Mouse (Mus musculus): Measurements from ENCODE around the gene Selenow. TPM values are rescaled to one million over a fixed set of nuclear protein-coding genes. Genes with fewer than 3 reads are reported as not detected.

Selenow gene
- total RNA-seq, 2 experiments from 2014 or later: 76.3 to 304 TPM

DNA sequence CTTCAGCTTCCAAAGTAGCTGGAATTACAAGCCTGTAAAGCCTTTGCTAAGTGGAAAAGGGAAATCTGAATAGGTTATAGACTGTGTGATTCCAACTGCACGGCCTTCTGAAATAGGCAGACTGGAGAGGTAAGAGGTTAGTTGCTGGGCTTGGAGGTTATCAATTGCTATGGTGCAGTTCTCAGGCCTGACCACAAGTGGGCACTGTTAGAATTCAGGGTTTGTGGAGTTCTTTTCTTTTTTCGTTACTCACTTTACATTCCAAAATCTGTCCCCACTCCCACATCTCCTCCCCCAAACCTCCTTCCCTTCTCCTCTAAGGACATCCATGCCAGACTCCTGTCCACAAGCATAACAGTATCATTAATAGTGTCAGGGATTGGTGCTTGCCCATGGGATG lies 8.0 kb downstream of the Selenow start:
- peak; percentile 73 for ATAC-seq (replicated peaks; ENCODE audit: low FRiP score, low TSS enrichment, poor library complexity, severe bottlenecking)

DNA sequence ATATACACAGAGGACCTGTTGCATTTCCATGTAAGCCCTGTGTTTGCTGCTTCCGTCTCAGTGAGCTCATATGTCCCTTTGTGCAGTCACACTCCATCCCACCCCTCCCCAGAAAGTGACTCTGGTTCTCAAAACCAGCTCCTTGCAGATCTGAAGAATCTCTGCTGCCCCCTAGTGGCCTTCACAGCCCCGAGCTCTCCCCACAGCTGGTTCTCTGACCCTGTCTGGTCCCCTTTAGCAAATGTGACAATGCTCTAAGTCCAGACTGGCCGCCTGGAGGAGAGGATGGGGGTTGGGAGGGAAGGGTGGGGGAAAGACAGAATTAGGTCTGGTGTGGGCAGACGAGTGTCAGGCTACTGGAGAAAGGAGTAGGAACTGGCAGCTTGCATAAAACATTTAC lies 10.0 kb downstream of the Selenow start:
- ATAC-seq (replicated peaks; ENCODE audit: low FRiP score, low TSS enrichment, poor library complexity, severe bottlenecking): peak; percentile 82

DNA sequence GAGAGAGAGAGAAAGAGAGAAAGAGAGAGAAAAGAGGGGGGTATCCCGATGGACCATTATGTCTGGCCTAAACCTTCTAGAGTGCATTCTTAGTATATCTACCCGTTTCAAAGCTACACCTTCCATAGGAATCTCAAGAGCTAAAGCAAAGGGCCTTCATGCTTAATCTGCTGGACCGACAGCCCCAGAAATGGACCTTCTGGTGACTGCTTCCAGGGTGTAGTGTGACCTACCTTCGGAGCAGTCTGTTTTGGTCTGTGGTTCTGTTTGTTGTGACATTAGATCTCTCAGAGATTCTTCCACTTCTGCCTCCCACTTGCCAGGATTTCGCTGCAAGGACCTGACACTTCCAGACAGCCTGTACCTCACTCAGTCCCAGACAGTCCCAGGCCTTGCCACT lies 11.7 kb downstream of the Selenow start:
- no peak for ATAC-seq (replicated peaks; ENCODE audit: low FRiP score, low TSS enrichment, poor library complexity, severe bottlenecking)

DNA sequence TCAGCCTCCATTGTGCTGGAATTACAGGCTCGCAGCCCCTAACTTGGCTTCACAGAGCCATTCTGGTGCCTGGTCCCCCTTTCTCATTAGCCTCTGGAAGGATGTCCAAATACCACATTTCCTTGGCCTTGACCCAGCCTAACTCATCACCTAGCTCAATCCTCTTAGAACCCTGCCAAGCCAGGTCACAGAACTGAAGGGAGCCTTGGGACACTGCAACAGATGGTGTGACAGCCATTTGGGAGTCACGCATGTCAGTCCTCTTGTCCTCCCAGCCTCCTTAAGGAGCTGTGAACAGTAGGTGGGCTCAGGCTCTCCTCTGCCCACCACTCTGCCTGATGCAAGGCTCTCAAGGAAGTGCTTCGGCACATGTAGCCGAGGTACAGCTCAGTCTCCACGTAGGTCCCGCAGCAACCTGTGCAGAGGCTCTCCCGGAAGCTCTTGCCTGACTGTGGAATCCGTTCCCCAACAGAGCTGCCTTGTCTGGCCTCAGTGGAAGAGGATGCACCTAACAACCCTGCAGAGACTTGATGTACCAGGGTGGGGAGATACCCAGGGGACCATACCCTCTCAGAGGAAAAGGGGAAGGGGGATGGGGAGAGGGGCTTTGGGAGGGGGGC lies 14.1 kb downstream of the Selenow start:
- ATAC-seq (replicated peaks; ENCODE audit: low FRiP score, low TSS enrichment, poor library complexity, severe bottlenecking): no peak

DNA sequence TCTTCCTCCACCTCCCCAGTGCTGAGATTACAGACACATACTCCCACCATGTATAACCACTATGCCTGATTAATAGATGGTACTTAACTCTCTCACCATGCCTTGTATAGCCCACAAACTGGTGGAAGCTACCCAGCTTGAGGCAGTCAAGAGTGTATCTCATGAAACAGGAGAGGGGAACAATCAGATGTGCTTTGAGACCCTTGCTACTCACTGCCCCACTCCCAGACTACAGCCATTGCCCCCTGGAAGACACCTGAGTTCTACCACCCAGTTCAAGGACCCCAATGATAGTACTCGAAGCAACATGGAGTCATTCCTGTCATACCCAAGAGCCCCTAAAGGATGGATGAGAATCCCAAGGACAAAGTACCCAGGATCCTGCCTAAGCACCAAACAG lies 15.6 kb downstream of the Selenow start:
- no peak for ATAC-seq (replicated peaks; ENCODE audit: low FRiP score, low TSS enrichment, poor library complexity, severe bottlenecking)

DNA sequence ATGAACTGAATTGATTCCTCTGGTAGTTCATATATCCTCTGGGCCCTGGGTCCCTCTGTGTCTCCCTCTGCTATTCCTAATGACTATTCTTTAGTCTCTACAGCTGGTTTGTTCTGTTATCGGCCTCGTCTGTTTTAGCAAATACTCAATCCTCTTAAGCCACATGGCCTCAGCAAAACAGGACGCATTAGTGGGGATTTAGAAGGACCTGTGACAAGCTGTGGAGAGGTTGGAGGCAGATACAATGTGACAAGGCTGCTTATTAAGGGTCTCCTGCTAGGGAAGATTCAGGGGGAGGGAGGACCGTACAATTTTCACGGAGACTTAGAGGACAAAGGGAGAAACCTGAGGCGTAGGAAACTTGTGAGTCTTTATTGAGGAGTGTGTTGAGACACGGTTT lies 16.3 kb downstream of the Selenow start:
- ATAC-seq (replicated peaks; ENCODE audit: low FRiP score, low TSS enrichment, poor library complexity, severe bottlenecking): no peak

DNA sequence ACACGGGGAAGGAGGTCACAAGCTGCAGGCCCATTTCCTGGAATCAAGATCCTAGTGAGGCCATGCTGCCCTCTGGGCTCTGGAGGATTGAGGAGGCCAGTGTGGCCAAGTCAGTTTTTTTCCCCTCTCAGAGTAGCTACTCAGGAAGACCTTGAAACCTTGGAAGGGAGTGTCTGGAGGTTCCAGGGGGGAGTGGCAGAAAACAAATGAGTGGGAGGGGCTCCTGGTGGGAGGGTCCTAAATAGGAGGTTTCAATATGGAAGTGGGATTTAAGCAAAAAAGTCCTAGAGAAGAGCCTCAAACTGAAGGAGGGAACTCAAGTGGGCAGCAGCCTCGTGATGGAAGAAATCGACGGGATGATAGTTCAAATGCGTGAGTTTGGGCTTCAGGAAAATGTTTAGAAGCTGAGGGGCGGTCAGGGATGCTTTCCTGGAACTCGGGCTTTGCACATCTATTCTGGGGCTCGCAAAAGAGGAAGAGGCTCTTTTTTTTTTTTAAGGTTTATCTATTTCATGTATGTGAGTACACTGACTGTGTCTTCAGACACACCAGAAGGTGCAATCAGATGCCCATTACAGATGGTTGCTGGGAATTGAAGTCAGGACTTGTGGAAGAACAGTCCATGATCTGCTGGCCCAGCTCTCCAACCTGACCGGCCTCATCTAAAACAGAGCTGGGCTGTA lies 20.7 kb downstream of the Selenow start:
- ATAC-seq (replicated peaks; ENCODE audit: low FRiP score, low TSS enrichment, poor library complexity, severe bottlenecking): no peak

DNA sequence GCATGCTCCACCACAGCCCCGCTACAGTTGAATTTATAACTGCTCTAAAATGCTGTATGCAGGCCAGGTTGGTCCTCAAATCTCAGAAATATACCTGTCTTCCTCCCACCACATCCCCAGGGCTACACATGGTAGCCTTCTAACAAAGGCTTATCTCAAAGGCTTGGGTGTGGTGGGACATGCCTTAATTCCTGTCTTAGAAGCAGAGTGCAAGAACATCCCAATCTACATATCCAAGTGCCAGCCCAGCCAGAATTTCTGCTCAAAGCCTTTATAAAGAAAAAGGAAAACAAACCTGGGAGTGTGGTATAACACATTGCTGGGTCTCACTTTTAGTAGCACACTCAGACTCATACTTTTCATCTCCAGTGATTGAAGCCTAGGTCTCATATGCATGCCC lies 28.0 kb downstream of the Selenow start:
- no peak for ATAC-seq (replicated peaks; ENCODE audit: low FRiP score, low TSS enrichment, poor library complexity, severe bottlenecking)

DNA sequence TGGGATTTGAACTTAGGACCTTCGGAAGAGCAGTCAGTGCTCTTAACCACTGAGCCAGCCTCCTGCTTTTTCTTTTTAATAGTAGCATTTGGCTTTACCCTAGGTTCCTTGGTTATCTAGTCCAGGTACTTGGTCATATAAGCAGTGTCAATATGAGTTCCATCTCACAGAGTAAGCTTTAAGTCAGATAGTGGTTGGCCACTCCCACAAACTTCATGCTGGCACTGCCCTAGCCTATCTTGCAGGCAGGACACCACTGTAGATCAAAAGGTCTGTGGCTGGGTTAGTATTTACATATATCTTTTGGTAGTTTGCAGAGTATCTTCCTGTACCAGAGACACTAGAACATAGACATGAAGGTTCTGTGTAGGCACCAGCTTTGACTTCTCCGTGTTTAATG lies 38.1 kb downstream of the Selenow start:
- ATAC-seq (replicated peaks; ENCODE audit: low FRiP score, low TSS enrichment, poor library complexity, severe bottlenecking): peak; percentile 95

DNA sequence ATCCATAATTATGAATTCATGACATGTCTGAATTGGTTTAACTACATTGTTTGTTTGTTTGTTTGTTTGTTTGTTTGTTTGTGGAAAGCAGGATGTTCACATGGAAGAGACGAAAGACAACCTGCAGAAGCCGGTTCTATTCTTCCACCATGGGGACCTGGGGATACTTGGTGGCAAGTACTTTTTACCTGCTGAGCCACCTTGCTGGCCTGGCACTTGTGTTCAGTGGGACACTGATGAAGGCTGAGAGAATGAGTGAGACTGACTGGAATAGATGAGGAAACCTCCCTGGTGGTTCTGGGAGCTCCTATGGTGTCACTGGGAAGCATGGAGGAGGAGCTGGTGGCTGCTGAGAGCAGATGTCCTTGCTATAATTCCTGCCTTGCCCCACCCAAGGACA lies 39.9 kb downstream of the Selenow start, which contains the start of gene Crxos:
Gene Crxos (plus strand): TSS at position 301 of the 400 bp plus-strand sequence.
- no peak for ATAC-seq (replicated peaks; ENCODE audit: low FRiP score, low TSS enrichment, poor library complexity, severe bottlenecking)

DNA sequence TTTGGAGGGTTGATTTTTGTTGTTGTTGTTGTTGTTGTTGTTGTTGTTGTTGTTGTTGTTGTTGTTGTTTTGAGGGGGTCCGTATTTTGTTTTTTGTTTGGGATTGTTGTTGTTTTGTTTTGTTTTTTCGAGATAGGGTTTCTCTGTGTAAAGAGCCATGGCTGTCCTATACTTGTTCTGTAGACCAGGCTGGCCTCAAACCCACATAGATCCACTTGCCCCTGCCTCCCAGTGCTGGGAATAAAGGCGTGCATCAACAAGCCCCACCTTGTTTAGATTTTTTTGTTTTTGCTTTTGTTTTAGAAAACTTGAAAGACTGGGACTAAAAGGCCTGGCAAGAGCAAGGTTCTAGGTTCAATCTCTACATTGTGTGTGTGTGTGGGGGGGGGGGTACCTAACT lies 40.4 kb downstream of the Selenow start:
- no peak for ATAC-seq (replicated peaks; ENCODE audit: low FRiP score, low TSS enrichment, poor library complexity, severe bottlenecking)

DNA sequence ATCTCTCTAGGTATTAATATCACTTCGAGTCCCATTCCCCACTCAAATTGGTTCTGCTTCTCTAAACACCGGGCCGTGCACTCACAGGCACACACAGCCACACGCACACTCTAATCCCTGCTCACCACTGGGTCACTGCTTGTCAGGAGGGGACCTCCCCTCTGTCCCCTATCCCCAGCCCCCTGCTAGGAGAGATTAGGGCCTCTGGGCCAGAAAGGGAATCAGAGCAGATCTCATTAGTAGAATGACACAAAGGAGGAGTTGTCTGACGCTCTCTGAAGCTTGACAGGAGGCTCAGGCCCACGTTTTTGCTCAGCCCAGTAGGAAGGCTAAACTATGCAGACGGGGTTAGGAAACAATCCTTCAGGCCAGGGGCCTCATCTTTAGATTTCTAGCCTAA lies 40.8 kb downstream of the Selenow start:
- ATAC-seq (replicated peaks; ENCODE audit: low FRiP score, low TSS enrichment, poor library complexity, severe bottlenecking): no peak

DNA sequence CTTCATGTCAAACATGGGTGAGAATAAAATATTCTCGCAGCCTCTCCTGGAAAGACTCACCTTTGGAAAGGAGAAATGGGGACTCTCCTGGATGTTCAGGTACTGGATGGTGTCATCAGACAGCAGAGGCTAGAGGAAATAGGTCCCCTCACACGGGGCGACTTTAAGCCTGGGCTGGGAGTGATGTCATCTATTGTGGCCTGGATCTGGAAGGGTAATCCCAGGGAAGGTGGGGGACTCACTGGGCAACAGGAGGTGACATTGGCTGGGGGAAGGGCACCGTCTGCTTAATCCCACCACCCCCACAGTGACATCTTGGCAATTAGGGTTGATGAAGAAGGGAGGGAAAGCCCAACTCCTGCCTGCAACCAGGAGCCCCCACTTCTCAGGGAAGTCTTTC lies 42.4 kb downstream of the Selenow start, which contains the start of gene Crx:
Gene Crx (minus strand): TSS at position 213 of the 400 bp plus-strand sequence.
- ATAC-seq (replicated peaks; ENCODE audit: low FRiP score, low TSS enrichment, poor library complexity, severe bottlenecking): no peak

Other genes with a start within 250 kb of the Selenow start
- gene Obox5, start 172.3 kb downstream of the Selenow start, total RNA-seq (2014; fragmentation: Nextera tagmentation): not detected in 2 replicates
- not detected in 2 replicates for gene Obox5, start 172.3 kb downstream of the Selenow start, total RNA-seq (2017)
- gene Obox6, start 82.7 kb downstream of the Selenow start, total RNA-seq (2014; fragmentation: Nextera tagmentation): not detected in 2 replicates
- not detected in 2 replicates for gene Obox6, start 82.7 kb downstream of the Selenow start, total RNA-seq (2017)
- gene Crx, start 42.4 kb downstream of the Selenow start, total RNA-seq (2014; fragmentation: Nextera tagmentation): not detected in 2 replicates
- gene Crx, start 42.4 kb downstream of the Selenow start, total RNA-seq (2017): not detected in 2 replicates
- gene Crxos, start 39.8 kb downstream of the Selenow start, total RNA-seq (2014; fragmentation: Nextera tagmentation): not detected in 2 replicates
- gene Crxos, start 39.8 kb downstream of the Selenow start, total RNA-seq (2017): not detected in 2 replicates
- 117 and 138 TPM in 2 replicates for gene Nop53, start 23.7 kb upstream of the Selenow start, total RNA-seq (2014; fragmentation: Nextera tagmentation)
- gene Nop53, start 23.7 kb upstream of the Selenow start, total RNA-seq (2017): 260 and 313 TPM in 2 replicates
- 2.7 and 3.3 TPM in 2 replicates for gene Ehd2, start 45.2 kb upstream of the Selenow start, total RNA-seq (2014; fragmentation: Nextera tagmentation)
- gene Ehd2, start 45.2 kb upstream of the Selenow start, total RNA-seq (2017): 1.4 and 1.5 TPM in 2 replicates
- 12.6 and 21.3 TPM in 2 replicates for gene Bicra, start 125.5 kb upstream of the Selenow start, total RNA-seq (2014; fragmentation: Nextera tagmentation)
- 0.15 and 1.8 TPM in 2 replicates for gene Bicra, start 125.5 kb upstream of the Selenow start, total RNA-seq (2017)
- gene Zfp541, start 139.4 kb upstream of the Selenow start, total RNA-seq (2014; fragmentation: Nextera tagmentation): not detected in 2 replicates
- not detected in 2 replicates for gene Zfp541, start 139.4 kb upstream of the Selenow start, total RNA-seq (2017)
- gene Napa, start 176.1 kb upstream of the Selenow start, total RNA-seq (2014; fragmentation: Nextera tagmentation): 92.2 and 111 TPM in 2 replicates
- gene Napa, start 176.1 kb upstream of the Selenow start, total RNA-seq (2017): 41.1 and 49.5 TPM in 2 replicates
- gene Kptn, start 197.5 kb upstream of the Selenow start, total RNA-seq (2014; fragmentation: Nextera tagmentation): 14.3 and 20.7 TPM in 2 replicates
- 5.1 and 10.5 TPM in 2 replicates for gene Kptn, start 197.5 kb upstream of the Selenow start, total RNA-seq (2017)
- 0.07 TPM in 1 of 2 replicates, not detected in the other for gene Slc8a2, start 207.4 kb upstream of the Selenow start, total RNA-seq (2014; fragmentation: Nextera tagmentation)
- gene Slc8a2, start 207.4 kb upstream of the Selenow start, total RNA-seq (2017): not detected in 2 replicates

Data from megakaryocyte-erythroid progenitor cell, adult 5-6 weeks (primary cell).